Mouse (Mus musculus) cerebellum, adult (tissue): ENCODE data around the gene Med8.

ENCODE experiments used
- ATAC-seq: cut with Nextera tagmentation; 2 replicates; pipeline ENCODE4 v1.9.2; 2017; ENCODE audit warnings: mild to moderate bottlenecking, moderate library complexity, mixed read lengths; ENCODE audit not compliant: insufficient number of reproducible peaks, low FRiP score, low TSS enrichment

Med8 gene

GRCm38 (mm10) chr4:118464956-118465355 lies 55.8 kb downstream of the Med8 start:
- ATAC-seq: no peak
